Mouse (Mus musculus) frontal cortex, postnatal 10 days (tissue): ENCODE data around the gene Olfr70.

Source experiments
- DNase-seq, 2 experiments: peaks; one replicate each; pipeline ENCODE4 v3.0.0; 2022; ENCODE audit warnings: low spot score in 2 of 2, mixed read lengths in 1 of 2

Gene Olfr70

DNA sequence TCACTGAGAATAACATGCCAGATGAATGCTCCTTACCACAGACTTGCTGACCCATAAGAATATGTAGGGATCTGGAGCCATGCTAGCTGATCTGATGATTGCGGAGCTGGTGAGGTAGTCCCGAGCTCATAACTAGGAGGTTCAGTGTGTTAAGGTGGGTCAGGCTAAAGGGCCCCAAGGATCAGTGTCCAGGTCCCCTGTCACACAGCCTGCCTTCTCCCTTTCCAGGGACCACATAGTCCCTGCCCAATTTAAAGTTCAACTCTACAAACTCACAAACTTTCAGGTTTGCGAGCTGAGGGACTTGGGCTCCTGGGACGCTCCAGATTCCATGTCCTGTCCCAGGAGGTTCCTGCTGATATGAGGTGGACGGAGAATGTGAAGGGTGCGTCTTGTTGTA, at the start of gene Olfr70:
Gene Olfr70 (minus strand): TSS at position 101 of the 400 bp plus-strand sequence.
- no peak for DNase-seq

GRCm38 (mm10) chr4:43745187-43745586, 44.6 kb upstream of the Olfr70 start:
- DNase-seq, result no peak

DNA sequence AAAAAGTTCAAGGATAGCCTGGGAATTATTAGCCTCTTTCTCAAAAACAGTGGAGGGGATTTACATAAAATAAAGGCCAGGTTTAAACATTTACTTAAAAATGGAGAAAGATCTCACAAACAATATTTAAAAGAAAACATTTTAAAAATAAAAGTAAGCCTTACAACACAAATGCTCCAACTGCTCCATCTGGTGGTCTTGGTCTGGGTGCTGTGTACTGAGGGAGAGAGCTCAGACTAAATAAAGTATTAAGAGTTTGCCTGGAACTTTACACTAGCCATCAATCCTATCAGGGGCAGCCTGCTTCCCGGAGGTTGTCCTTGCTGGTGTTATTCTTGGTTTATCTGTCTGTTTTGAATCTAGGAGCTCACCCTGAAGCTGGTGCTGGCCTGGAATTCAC, 42.5 kb upstream of the Olfr70 start:
- no peak for DNase-seq

- no peak for DNase-seq
Observed at GRCm38 (mm10) chr4:43742637-43743036, 42.0 kb upstream of the Olfr70 start.

- no peak for DNase-seq
Observed at GRCm38 (mm10) chr4:43741526-43741925, 40.9 kb upstream of the Olfr70 start.

GRCm38 (mm10) chr4:43738989-43739674, 38.5 kb upstream of the Olfr70 start:
- no peak for DNase-seq

DNA sequence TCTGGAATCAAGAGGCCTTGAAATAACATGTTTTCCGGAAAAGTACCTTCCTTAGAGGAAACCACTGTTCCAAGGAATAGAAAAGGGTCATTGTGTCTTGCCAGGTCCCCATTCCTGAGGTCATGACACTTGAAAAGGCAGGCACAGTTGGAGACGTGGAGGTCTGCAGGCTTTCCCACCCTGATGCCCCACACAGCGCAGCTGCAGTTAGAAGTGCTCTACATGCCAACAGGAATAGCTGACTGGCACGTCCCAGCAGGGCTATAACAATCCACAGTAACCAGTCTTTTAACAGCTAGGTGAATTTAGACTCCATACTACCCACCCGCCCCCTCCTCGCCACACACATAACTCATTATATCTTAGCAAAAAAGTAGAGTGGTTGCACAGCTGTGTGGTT, 36.5 kb upstream of the Olfr70 start:
- no peak for DNase-seq

DNA sequence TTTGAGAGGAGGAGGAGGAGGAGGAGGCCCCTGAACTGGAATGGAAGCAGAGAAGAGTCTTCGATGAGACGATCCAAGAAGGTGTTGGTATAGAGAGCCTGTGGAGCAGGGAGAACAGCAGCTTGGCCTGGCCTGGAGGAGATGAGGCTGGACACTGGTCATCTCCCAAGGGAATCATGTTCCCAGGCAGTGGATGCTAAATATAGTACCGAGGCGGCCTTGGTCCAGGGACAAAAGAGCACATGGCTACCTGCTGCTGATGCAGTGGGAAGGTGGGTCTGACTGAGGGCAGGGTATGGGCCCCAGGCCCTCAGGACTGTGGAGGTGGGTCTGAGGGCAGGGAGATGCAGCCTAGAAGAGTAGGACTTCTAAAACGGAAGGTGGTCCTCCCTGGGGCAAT, 32.6 kb upstream of the Olfr70 start:
- DNase-seq, result no peak

- no peak for DNase-seq
Observed at GRCm38 (mm10) chr4:43732171-43732570, 31.6 kb upstream of the Olfr70 start.

- DNase-seq, result no peak
Observed at GRCm38 (mm10) chr4:43730750-43731297, 30.2 kb upstream of the Olfr70 start.

DNA sequence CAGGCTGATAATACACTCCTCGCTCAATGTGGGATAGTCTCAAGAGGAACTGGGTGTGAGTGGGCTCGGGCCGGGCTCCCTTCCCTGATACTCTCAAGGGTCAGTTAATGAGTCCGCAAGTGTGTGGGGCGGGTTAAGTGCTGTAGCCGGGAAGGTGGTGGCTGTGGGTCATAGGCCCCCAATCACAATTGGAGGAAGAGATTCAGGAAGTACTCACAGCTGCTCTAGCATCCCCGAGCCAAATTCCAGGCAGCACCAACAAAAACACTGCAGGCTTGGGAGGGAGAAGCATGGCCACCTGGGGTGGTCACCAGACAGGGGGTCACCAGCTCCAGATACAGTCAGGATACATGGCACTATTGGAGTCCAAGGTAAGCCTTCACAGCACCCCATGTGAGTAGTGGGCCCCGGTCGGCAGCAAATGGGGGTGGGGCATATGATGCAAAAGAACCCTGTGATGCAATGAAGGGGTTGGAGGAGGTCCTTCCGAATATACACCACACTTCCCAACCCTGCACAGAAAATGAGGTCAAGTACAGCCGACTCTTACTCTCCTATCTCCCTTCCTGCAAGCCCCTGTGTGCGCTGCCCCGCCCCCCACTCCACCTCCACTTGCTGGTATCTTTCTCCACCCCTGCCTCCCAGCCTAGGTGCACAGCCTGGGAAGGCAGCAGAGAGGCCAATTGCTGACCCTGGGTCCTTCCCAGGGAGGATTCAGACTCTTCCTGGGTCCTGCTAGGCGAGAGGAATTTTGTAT, 29.4 kb upstream of the Olfr70 start, which contains the start of gene Spaar:
Gene Spaar (plus strand): TSS at position 241 of the 757 bp plus-strand sequence.
- DNase-seq, result no peak

GRCm38 (mm10) chr4:43729126-43729525, 28.5 kb upstream of the Olfr70 start:
- no peak for DNase-seq

DNA sequence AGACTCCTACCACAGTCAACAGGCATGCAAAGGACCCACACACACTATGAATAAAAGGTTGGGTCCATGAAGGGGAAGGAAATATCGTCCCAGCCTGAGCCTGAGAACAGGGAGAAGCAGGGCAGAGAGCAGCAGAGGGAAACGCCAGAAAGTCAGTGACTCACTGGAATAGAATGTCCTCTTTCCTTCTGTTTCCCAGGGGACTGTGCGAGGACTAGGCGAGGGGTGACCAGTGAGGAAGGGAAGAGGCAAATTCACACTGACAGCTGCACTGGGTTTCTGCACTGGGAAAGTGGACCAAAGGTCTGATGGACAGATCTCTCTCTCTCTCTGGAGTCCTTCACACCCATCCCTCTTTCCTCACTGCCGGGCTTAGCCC, 28.0 kb upstream of the Olfr70 start:
- DNase-seq, result no peak

- DNase-seq, result no peak
Observed at GRCm38 (mm10) chr4:43727718-43728575, 27.3 kb upstream of the Olfr70 start.

DNA sequence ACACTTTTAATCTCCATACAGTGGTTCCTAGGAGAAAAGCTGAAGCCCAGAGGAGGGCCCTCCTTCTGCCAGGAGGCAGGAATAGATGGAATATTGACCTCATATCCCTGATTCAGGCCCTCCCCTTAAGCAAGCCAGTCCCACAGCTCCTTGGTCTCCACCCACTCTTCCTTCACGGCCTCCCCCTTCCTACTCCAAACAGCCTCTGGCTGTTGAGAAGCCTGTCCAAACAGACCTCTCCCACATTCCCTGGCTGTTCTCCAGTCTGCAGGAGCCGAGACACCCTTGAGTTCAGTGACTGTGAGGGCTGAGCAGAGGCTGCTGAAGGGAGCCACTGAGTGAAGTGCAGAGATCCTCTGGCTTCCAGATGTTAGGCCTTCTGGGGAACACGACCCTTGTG, 26.4 kb upstream of the Olfr70 start, which contains the start of gene Hrct1:
Gene Hrct1 (plus strand): TSS at position 194 of the 400 bp plus-strand sequence.
- peak in 1 of 2 experiments; percentile 34 for DNase-seq

GRCm38 (mm10) chr4:43726228-43726993, 25.8 kb upstream of the Olfr70 start:
- no peak for DNase-seq

- DNase-seq, result no peak
Observed at GRCm38 (mm10) chr4:43724764-43725163, 24.2 kb upstream of the Olfr70 start.

GRCm38 (mm10) chr4:43722191-43722590, 21.6 kb upstream of the Olfr70 start:
- DNase-seq, result no peak

GRCm38 (mm10) chr4:43720491-43721228, 20.1 kb upstream of the Olfr70 start:
- no peak for DNase-seq

DNA sequence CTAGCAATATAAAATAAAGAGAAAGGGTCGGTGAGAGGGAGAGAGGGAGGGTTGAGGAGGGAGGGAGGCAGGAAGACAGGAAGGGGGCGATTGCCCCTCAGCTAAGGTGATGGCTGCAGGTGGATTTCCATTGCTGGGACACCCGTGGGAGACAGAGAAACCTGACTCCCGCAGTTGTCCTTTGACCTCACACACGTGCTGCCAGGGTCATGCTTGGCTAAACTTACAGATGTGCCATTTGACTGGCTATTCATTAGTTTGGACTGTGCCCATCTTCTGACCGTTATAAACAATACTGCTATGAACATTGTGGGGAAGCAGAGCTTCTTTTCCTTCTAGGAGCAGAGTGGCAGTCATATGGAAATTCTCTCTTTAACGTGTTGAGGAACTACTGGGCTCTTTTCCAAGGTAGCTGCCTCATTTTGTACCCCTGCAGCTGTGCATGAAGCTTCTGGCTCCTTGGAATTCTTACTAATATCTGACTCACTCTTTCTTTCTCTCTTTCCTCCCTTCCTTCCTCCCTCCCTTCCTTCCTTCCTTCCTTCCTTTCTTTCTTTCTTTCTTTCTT, 13.1 kb upstream of the Olfr70 start:
- no peak for DNase-seq
